Mouse (Mus musculus): ENCODE measurements at regions not wholly inside any gene's neighbourhood (a gene's known extent, or its start where the extent isn't known, plus 50 kb on each side); places are given as distances from the start of the nearest gene placed in this dataset.

- WGBS: 77% methylated on average over 7 of the region's 7 CpGs
- ATAC-seq (ENCODE audit: low FRiP score) (no peak), DNase-seq (ENCODE audit: low spot score, missing footprints) (no peak)
- Histone ChIP-seq H3K27me3 (ENCODE audit: control insufficient read depth, insufficient read depth, low read length) (no peaks in the 10 kb centered on the region), H3K4me3 (ENCODE audit: low read depth, low read length) (no peak overlapping the region), H3K4me2 (no peak overlapping the region), H3K9ac (ENCODE audit: low read length) (no peak overlapping the region), H3K27ac (ENCODE audit: low read depth, low read length) (no peak overlapping the region), H3K9me3 (ENCODE audit: control insufficient read depth, low read length) (no peaks in the 10 kb centered on the region), H3K36me3 (ENCODE audit: control insufficient read depth, insufficient read depth, low read length) (no peaks in the 10 kb centered on the region), H3K4me1 (ENCODE audit: control insufficient read depth, insufficient read depth, low read length) (no peaks in the 10 kb centered on the region)
Measured at GRCm38 (mm10) chr2:128416416-128416815, 174.6 kb upstream of the Spdye4c start.

GRCm38 (mm10) chr2:128418960-128419359 is 172.0 kb upstream of the Spdye4c start:
- Histone ChIP-seq H3K4me1 (ENCODE audit: control insufficient read depth, insufficient read depth, low read length) (no peaks in the 10 kb centered on the region), H3K27ac (ENCODE audit: low read depth, low read length) (no peak overlapping the region), H3K4me3 (ENCODE audit: low read depth, low read length) (no peak overlapping the region), H3K9ac (ENCODE audit: low read length) (no peak overlapping the region), H3K9me3 (ENCODE audit: control insufficient read depth, low read length) (no peaks in the 10 kb centered on the region), H3K36me3 (ENCODE audit: control insufficient read depth, insufficient read depth, low read length) (no peaks in the 10 kb centered on the region), H3K4me2 (no peak overlapping the region), H3K27me3 (ENCODE audit: control insufficient read depth, insufficient read depth, low read length) (no peaks in the 10 kb centered on the region)
- 79% methylated on average over 3 of the region's 3 CpGs for WGBS
- DNase-seq (ENCODE audit: low spot score, missing footprints): no peak
- ATAC-seq (ENCODE audit: low FRiP score): no peak

GRCm38 (mm10) chr2:128420406-128420805 is 170.6 kb upstream of the Spdye4c start:
- Histone ChIP-seq H3K27ac (ENCODE audit: low read depth, low read length) (no peak overlapping the region), H3K9ac (ENCODE audit: low read length) (no peak overlapping the region), H3K9me3 (ENCODE audit: control insufficient read depth, low read length) (no peaks in the 10 kb centered on the region), H3K4me3 (ENCODE audit: low read depth, low read length) (no peak overlapping the region), H3K4me1 (ENCODE audit: control insufficient read depth, insufficient read depth, low read length) (no peaks in the 10 kb centered on the region), H3K27me3 (ENCODE audit: control insufficient read depth, insufficient read depth, low read length) (no peaks in the 10 kb centered on the region), H3K4me2 (no peak overlapping the region), H3K36me3 (ENCODE audit: control insufficient read depth, insufficient read depth, low read length) (no peaks in the 10 kb centered on the region)
- no peak for ATAC-seq (ENCODE audit: low FRiP score)
- 83% methylated on average over 10 of the region's 10 CpGs for WGBS
- DNase-seq (ENCODE audit: low spot score, missing footprints): no peak

- DNase-seq (ENCODE audit: low spot score, missing footprints) (no peak), ATAC-seq (ENCODE audit: low FRiP score) (no peak)
- no peak overlapping the region for H3K4me2 ChIP-seq
- no peaks in the 10 kb centered on the region for H3K4me1 ChIP-seq (ENCODE audit: control insufficient read depth, insufficient read depth, low read length)
- H3K4me3 ChIP-seq (ENCODE audit: low read depth, low read length): no peak overlapping the region
- H3K27me3 ChIP-seq (ENCODE audit: control insufficient read depth, insufficient read depth, low read length): no peaks in the 10 kb centered on the region
- no peaks in the 10 kb centered on the region for H3K36me3 ChIP-seq (ENCODE audit: control insufficient read depth, insufficient read depth, low read length)
- no peak overlapping the region for H3K27ac ChIP-seq (ENCODE audit: low read depth, low read length)
- no peak overlapping the region for H3K9ac ChIP-seq (ENCODE audit: low read length)
- 45% methylated on average over 6 of the region's 6 CpGs for WGBS
- no peaks in the 10 kb centered on the region for H3K9me3 ChIP-seq (ENCODE audit: control insufficient read depth, low read length)
Measured at GRCm38 (mm10) chr2:128422677-128423076, 168.3 kb upstream of the Spdye4c start.

- WGBS: 92% methylated on average over 7 of the region's 7 CpGs
Measured at GRCm38 (mm10) chr2:128424236-128424635, 166.8 kb upstream of the Spdye4c start.

GRCm38 (mm10) chr2:128427181-128427880 is 163.7 kb upstream of the Spdye4c start:
- no peak overlapping the region for H3K4me3 ChIP-seq (ENCODE audit: low read depth, low read length)
- 84% methylated on average over 6 of the region's 6 CpGs for WGBS
- DNase-seq (ENCODE audit: low spot score, missing footprints): peak; percentile 31

More at GRCm38 (mm10) chr2:128424236-128424635, 166.8 kb upstream of the Spdye4c start:
- Histone ChIP-seq H3K36me3 (ENCODE audit: control insufficient read depth, insufficient read depth, low read length) (no peaks in the 10 kb centered on the region), H3K9ac (ENCODE audit: low read length) (no peak overlapping the region), H3K9me3 (ENCODE audit: control insufficient read depth, low read length) (no peaks in the 10 kb centered on the region), H3K27ac (ENCODE audit: low read depth, low read length) (no peak overlapping the region), H3K27me3 (ENCODE audit: control insufficient read depth, insufficient read depth, low read length) (no peaks in the 10 kb centered on the region), H3K4me1 (ENCODE audit: control insufficient read depth, insufficient read depth, low read length) (no peaks in the 10 kb centered on the region), H3K4me2 (no peak overlapping the region), H3K4me3 (ENCODE audit: low read depth, low read length) (no peak overlapping the region)
- DNase-seq (ENCODE audit: low spot score, missing footprints): no peak
- ATAC-seq (ENCODE audit: low FRiP score): no peak

GRCm38 (mm10) chr2:128428154-128428553 is 162.9 kb upstream of the Spdye4c start:
- DNase-seq (ENCODE audit: low spot score, missing footprints): peak; percentile 82
- 8% methylated on average over 7 of the region's 7 CpGs for WGBS
- Histone ChIP-seq H3K4me3 (ENCODE audit: low read depth, low read length) (no peak overlapping the region), H3K36me3 (ENCODE audit: control insufficient read depth, insufficient read depth, low read length) (no peaks in the 10 kb centered on the region), H3K4me2 (no peak overlapping the region), H3K27me3 (ENCODE audit: control insufficient read depth, insufficient read depth, low read length) (no peaks in the 10 kb centered on the region), H3K4me1 (ENCODE audit: control insufficient read depth, insufficient read depth, low read length) (no peaks in the 10 kb centered on the region), H3K27ac (ENCODE audit: low read depth, low read length) (no peak overlapping the region), H3K9ac (ENCODE audit: low read length) (no peak overlapping the region), H3K9me3 (ENCODE audit: control insufficient read depth, low read length) (no peaks in the 10 kb centered on the region)
- no peak for ATAC-seq (ENCODE audit: low FRiP score)

More at GRCm38 (mm10) chr2:128427181-128427880, 163.7 kb upstream of the Spdye4c start:
- Histone ChIP-seq H3K27me3 (ENCODE audit: control insufficient read depth, insufficient read depth, low read length) (no peaks in the 10 kb centered on the region), H3K36me3 (ENCODE audit: control insufficient read depth, insufficient read depth, low read length) (no peaks in the 10 kb centered on the region), H3K4me1 (ENCODE audit: control insufficient read depth, insufficient read depth, low read length) (no peaks in the 10 kb centered on the region), H3K9me3 (ENCODE audit: control insufficient read depth, low read length) (no peaks in the 10 kb centered on the region), H3K4me2 (no peak overlapping the region), H3K9ac (ENCODE audit: low read length) (no peak overlapping the region), H3K27ac (ENCODE audit: low read depth, low read length) (no peak overlapping the region)
- ATAC-seq (ENCODE audit: low FRiP score): no peak

- ATAC-seq (ENCODE audit: low FRiP score): no peak
- Histone ChIP-seq H3K27me3 (ENCODE audit: control insufficient read depth, insufficient read depth, low read length) (no peaks in the 10 kb centered on the region), H3K4me3 (ENCODE audit: low read depth, low read length) (no peak overlapping the region), H3K9ac (ENCODE audit: low read length) (no peak overlapping the region), H3K4me1 (ENCODE audit: control insufficient read depth, insufficient read depth, low read length) (no peaks in the 10 kb centered on the region), H3K9me3 (ENCODE audit: control insufficient read depth, low read length) (no peaks in the 10 kb centered on the region), H3K27ac (ENCODE audit: low read depth, low read length) (no peak overlapping the region), H3K36me3 (ENCODE audit: control insufficient read depth, insufficient read depth, low read length) (no peaks in the 10 kb centered on the region), H3K4me2 (no peak overlapping the region)
- WGBS: 59% methylated on average over 18 of the region's 18 CpGs
- DNase-seq (ENCODE audit: low spot score, missing footprints): peak; percentile 84
Measured at GRCm38 (mm10) chr2:128428651-128429633, 162.1 kb upstream of the Spdye4c start.

- no peaks in the 10 kb centered on the region for H3K36me3 ChIP-seq (ENCODE audit: control insufficient read depth, insufficient read depth, low read length)
- no peak overlapping the region for H3K9ac ChIP-seq (ENCODE audit: low read length)
- ATAC-seq (ENCODE audit: low FRiP score) (no peak), DNase-seq (ENCODE audit: low spot score, missing footprints) (no peak)
- no peaks in the 10 kb centered on the region for H3K4me1 ChIP-seq (ENCODE audit: control insufficient read depth, insufficient read depth, low read length)
- no peak overlapping the region for H3K4me3 ChIP-seq (ENCODE audit: low read depth, low read length)
- H3K27ac ChIP-seq (ENCODE audit: low read depth, low read length): no peak overlapping the region
- H3K27me3 ChIP-seq (ENCODE audit: control insufficient read depth, insufficient read depth, low read length): no peaks in the 10 kb centered on the region
- WGBS: 73% methylated on average over 7 of the region's 7 CpGs
- no peaks in the 10 kb centered on the region for H3K9me3 ChIP-seq (ENCODE audit: control insufficient read depth, low read length)
- no peak overlapping the region for H3K4me2 ChIP-seq
Measured at GRCm38 (mm10) chr2:128429786-128430185, 161.2 kb upstream of the Spdye4c start.
